Mouse (Mus musculus) heart, embryonic 13.5 days (tissue): ENCODE data around the gene Mef2c. TPM values are rescaled to one million over a fixed set of nuclear protein-coding genes. Genes with fewer than 3 reads are reported as not detected.
A peak's percentile ranks its signal among the peaks of the same experiment; 100 is the strongest.

Experiments used
- ATAC-seq: fragments of 200-750 bp; cut with Nextera tagmentation; 2 replicates; pipeline ENCODE4 v1.8.0; 2017; ENCODE audit warnings: moderate TSS enrichment; ENCODE audit not compliant: insufficient number of reproducible peaks, low FRiP score, low TSS enrichment; ENCODE audit errors: extremely low read depth
- H3K27ac ChIP-seq: fragments of 300-500 bp; sonication (generic); replicated peaks from 2 replicates; pipeline ENCODE4 v1.5.1; 2015; ENCODE audit warnings: moderate library complexity, mild to moderate bottlenecking, inconsistent platforms
- H3K27me3 ChIP-seq: fragments of 300-500 bp; sonication (generic); replicated peaks from 2 replicates; pipeline ENCODE4 v1.6.1; 2015; ENCODE audit warnings: mild to moderate bottlenecking, inconsistent platforms
- H3K36me3 ChIP-seq: fragments of 300-500 bp; sonication (generic); 2 replicates; pipeline ENCODE4 v1.6.1; 2015; ENCODE audit warnings: mild to moderate bottlenecking, inconsistent platforms
- H3K4me1 ChIP-seq: fragments of 300-500 bp; sonication (generic); 2 replicates; pipeline ENCODE4 v1.6.1; 2015; ENCODE audit warnings: inconsistent platforms
- H3K4me2 ChIP-seq: fragments of 300-500 bp; sonication (generic); 2 replicates; pipeline ENCODE4 v1.6.1; 2015; ENCODE audit warnings: inconsistent platforms, mild to moderate bottlenecking, moderate library complexity
- H3K4me3 ChIP-seq: fragments of 300-500 bp; sonication (generic); 2 replicates; pipeline ENCODE4 v1.5.1; 2015; ENCODE audit warnings: moderate library complexity, mild to moderate bottlenecking, inconsistent platforms
- H3K9ac ChIP-seq: fragments of 300-500 bp; sonication (generic); 2 replicates; pipeline ENCODE4 v1.6.1; 2015; ENCODE audit warnings: inconsistent platforms, mild to moderate bottlenecking, moderate library complexity
- H3K9me3 ChIP-seq: fragments of 300-500 bp; sonication (generic); 2 replicates; pipeline ENCODE4 v1.6.1; 2016; ENCODE audit warnings: inconsistent platforms
- WGBS: fragments of 180-500 bp; shearing (Covaris S2); methylation state at CpG from one replicate; pipeline ENCODE4 v1.1.7; 2015; ENCODE audit warnings: mixed read lengths; 5-methylcytosine and 5-hydroxymethylcytosine counted together
- polyA plus RNA-seq: library from polyadenylated mRNA; unstranded; fragments of >200 nt; fragmentation: Nextera tagmentation; extraction: Ambion mirVana; gene quantifications from 2 replicates; pipeline ENCODE4 v1.2.1, GENCODE M21; 2015

Gene Mef2c
- polyA plus RNA-seq, 1 experiment from 2014 or later = 86.9 TPM

GRCm38 (mm10) chr13:83544707-83545106, 40.9 kb downstream of the Mef2c start:
- no peaks in the 10 kb centered on the region for H3K27me3 ChIP-seq
- no peaks in the 10 kb centered on the region for H3K9me3 ChIP-seq
- peak overlapping the region; percentile 52 for H3K27ac ChIP-seq
- ATAC-seq = no peak
- 32% methylated on average over 4 of the region's 4 CpGs for WGBS
- H3K4me1 ChIP-seq = peaks cover 24% of the 10 kb centered on the region
- H3K9ac ChIP-seq = no peak overlapping the region
- H3K4me3 ChIP-seq = no peak overlapping the region
- H3K36me3 ChIP-seq = no peaks in the 10 kb centered on the region
- H3K4me2 ChIP-seq = peak overlapping the region; percentile 29

GRCm38 (mm10) chr13:83546876-83547275, 43.0 kb downstream of the Mef2c start:
- 83% methylated on average over 5 of the region's 5 CpGs for WGBS
- Histone ChIP-seq H3K27me3 (no peaks in the 10 kb centered on the region), H3K9ac (no peak overlapping the region), H3K9me3 (no peaks in the 10 kb centered on the region), H3K4me3 (no peak overlapping the region), H3K4me2 (no peak overlapping the region), H3K36me3 (no peaks in the 10 kb centered on the region), H3K4me1 (peaks cover 24% of the 10 kb centered on the region), H3K27ac (no peak overlapping the region)
- ATAC-seq = no peak

GRCm38 (mm10) chr13:83551259-83551658, 47.4 kb downstream of the Mef2c start:
- Histone ChIP-seq H3K36me3 (no peaks in the 10 kb centered on the region), H3K9ac (no peak overlapping the region), H3K9me3 (no peaks in the 10 kb centered on the region), H3K27ac (no peak overlapping the region), H3K27me3 (no peaks in the 10 kb centered on the region), H3K4me2 (no peak overlapping the region), H3K4me3 (no peak overlapping the region), H3K4me1 (peaks cover 20% of the 10 kb centered on the region)
- no peak for ATAC-seq

- Histone ChIP-seq H3K9me3 (no peaks in the 10 kb centered on the region), H3K4me3 (no peak overlapping the region), H3K36me3 (no peaks in the 10 kb centered on the region), H3K4me1 (peaks cover 17% of the 10 kb centered on the region), H3K9ac (no peak overlapping the region), H3K27ac (no peak overlapping the region), H3K27me3 (no peaks in the 10 kb centered on the region), H3K4me2 (no peak overlapping the region)
- WGBS = 50% methylated on average over 1 of the region's 1 CpGs
- ATAC-seq = no peak
These were observed 48.2 kb downstream of the Mef2c start for GRCm38 (mm10) chr13:83552051-83552450.

GRCm38 (mm10) chr13:83563261-83563660, 59.4 kb downstream of the Mef2c start:
- H3K27me3 ChIP-seq = no peaks in the 10 kb centered on the region
- H3K27ac ChIP-seq = peak overlapping the region; percentile 43
- H3K36me3 ChIP-seq = no peaks in the 10 kb centered on the region
- peaks cover 67% of the 10 kb centered on the region for H3K4me1 ChIP-seq
- 37% methylated on average over 2 of the region's 2 CpGs for WGBS
- no peak overlapping the region for H3K4me2 ChIP-seq
- H3K9me3 ChIP-seq = no peaks in the 10 kb centered on the region
- no peak overlapping the region for H3K4me3 ChIP-seq
- peak overlapping the region; percentile 52; the same call in 1 of the 2 replicates for H3K9ac ChIP-seq
- ATAC-seq = no peak

- ATAC-seq = peak; percentile 87; the same call in 1 of the 2 replicates
- Histone ChIP-seq H3K9me3 (no peaks in the 10 kb centered on the region), H3K27ac (peak overlapping the region; percentile 91), H3K4me3 (peak overlapping the region; percentile 22), H3K36me3 (no peaks in the 10 kb centered on the region), H3K4me2 (peak overlapping the region; percentile 60), H3K27me3 (no peaks in the 10 kb centered on the region), H3K9ac (peak overlapping the region; percentile 20), H3K4me1 (peaks cover 65% of the 10 kb centered on the region)
- 20% methylated on average over 3 of the region's 3 CpGs for WGBS
These were observed 61.9 kb downstream of the Mef2c start for GRCm38 (mm10) chr13:83565732-83566131.

- Histone ChIP-seq H3K36me3 (no peaks in the 10 kb centered on the region), H3K4me1 (peaks cover 70% of the 10 kb centered on the region), H3K9ac (peak overlapping the region; percentile 15; the same call in 1 of the 2 replicates), H3K9me3 (no peaks in the 10 kb centered on the region), H3K27me3 (no peaks in the 10 kb centered on the region), H3K4me3 (peak overlapping the region; percentile 22), H3K4me2 (peak overlapping the region; percentile 60), H3K27ac (peak overlapping the region; percentile 91)
- 12% methylated on average over 4 of the region's 4 CpGs for WGBS
- no peak for ATAC-seq
These were observed 62.3 kb downstream of the Mef2c start for GRCm38 (mm10) chr13:83566180-83566579.

- Histone ChIP-seq H3K9me3 (no peaks in the 10 kb centered on the region), H3K4me3 (no peak overlapping the region), H3K9ac (no peak overlapping the region), H3K36me3 (no peaks in the 10 kb centered on the region), H3K4me2 (no peak overlapping the region), H3K27ac (peak overlapping the region; percentile 91), H3K4me1 (peaks cover 78% of the 10 kb centered on the region), H3K27me3 (no peaks in the 10 kb centered on the region)
- no peak for ATAC-seq
- 36% methylated on average over 8 of the region's 8 CpGs for WGBS
These were observed 63.1 kb downstream of the Mef2c start for GRCm38 (mm10) chr13:83566834-83567534.

GRCm38 (mm10) chr13:83567681-83568080, 63.8 kb downstream of the Mef2c start:
- Histone ChIP-seq H3K36me3 (no peaks in the 10 kb centered on the region), H3K4me1 (peaks cover 80% of the 10 kb centered on the region), H3K9me3 (no peaks in the 10 kb centered on the region), H3K27ac (0 out of 2 replicates have a peak overlapping the region, but pooled peaks have one; percentile 20), H3K4me2 (no peak overlapping the region), H3K27me3 (no peaks in the 10 kb centered on the region), H3K9ac (no peak overlapping the region), H3K4me3 (no peak overlapping the region)
- no peak for ATAC-seq
- WGBS = 67% methylated on average over 3 of the region's 3 CpGs

GRCm38 (mm10) chr13:83568759-83569256, 65.0 kb downstream of the Mef2c start:
- ATAC-seq = no peak
- no peaks in the 10 kb centered on the region for H3K36me3 ChIP-seq
- peak overlapping the region; percentile 59 for H3K9ac ChIP-seq
- peak overlapping the region; percentile 18; the same call in 1 of the 2 replicates for H3K4me2 ChIP-seq
- no peaks in the 10 kb centered on the region for H3K27me3 ChIP-seq
- 47% methylated on average over 11 of the region's 11 CpGs for WGBS
- no peaks in the 10 kb centered on the region for H3K9me3 ChIP-seq
- peaks cover 81% of the 10 kb centered on the region for H3K4me1 ChIP-seq
- peak overlapping the region; percentile 64 for H3K27ac ChIP-seq
- H3K4me3 ChIP-seq = no peak overlapping the region

GRCm38 (mm10) chr13:83571973-83572447, 68.2 kb downstream of the Mef2c start:
- no peaks in the 10 kb centered on the region for H3K27me3 ChIP-seq
- H3K36me3 ChIP-seq = peaks cover 11% of the 10 kb centered on the region
- H3K9ac ChIP-seq = peak overlapping the region; percentile 42
- H3K4me2 ChIP-seq = peak overlapping the region; percentile 49
- ATAC-seq = peak; percentile 51
- H3K4me1 ChIP-seq = peaks cover 73% of the 10 kb centered on the region
- H3K9me3 ChIP-seq = no peaks in the 10 kb centered on the region
- 12% methylated on average over 7 of the region's 7 CpGs for WGBS
- H3K4me3 ChIP-seq = peak overlapping the region; percentile 2; the same call in 1 of the 2 replicates
- H3K27ac ChIP-seq = peak overlapping the region; percentile 88
